Mouse (Mus musculus): ENCODE results near the gene Dpp4. TPM values are rescaled to one million over a fixed set of nuclear protein-coding genes. Genes with fewer than 3 reads are reported as not detected.

Gene Dpp4
- polyA plus RNA-seq, 1 experiment from 2014 or later: 56.0 TPM

GRCm38 (mm10) chr2:62425941-62426340 lies 13.9 kb upstream of the Dpp4 start:
- TF ChIP-seq CTCF (IDR thresholded peaks at IDR 0.05; ENCODE audit: low read depth): no peak
- ATAC-seq: no peak
- no peaks in the 10 kb centered on the region for H3K9me3 ChIP-seq (ENCODE audit: control insufficient read depth)
- no peak overlapping the region for H3K9ac ChIP-seq (ENCODE audit: low read depth, low read length)
- H3K4me1 ChIP-seq (replicated peaks; ENCODE audit: control insufficient read depth, insufficient read depth, low read length): no peaks in the 10 kb centered on the region
- 91% methylated on average over 3 of the region's 3 CpGs for WGBS
- no peak overlapping the region for H3K27ac ChIP-seq (ENCODE audit: low read depth, low read length)
- no peak overlapping the region for H3K4me3 ChIP-seq (ENCODE audit: low read depth, low read length)
- no peaks in the 10 kb centered on the region for H3K27me3 ChIP-seq (replicated peaks; ENCODE audit: control insufficient read depth, insufficient read depth, low read length)
- no peaks in the 10 kb centered on the region for H3K36me3 ChIP-seq (ENCODE audit: control insufficient read depth, insufficient read depth)
- H3K4me2 ChIP-seq (replicated peaks; ENCODE audit: low read depth): no peak overlapping the region

DNA sequence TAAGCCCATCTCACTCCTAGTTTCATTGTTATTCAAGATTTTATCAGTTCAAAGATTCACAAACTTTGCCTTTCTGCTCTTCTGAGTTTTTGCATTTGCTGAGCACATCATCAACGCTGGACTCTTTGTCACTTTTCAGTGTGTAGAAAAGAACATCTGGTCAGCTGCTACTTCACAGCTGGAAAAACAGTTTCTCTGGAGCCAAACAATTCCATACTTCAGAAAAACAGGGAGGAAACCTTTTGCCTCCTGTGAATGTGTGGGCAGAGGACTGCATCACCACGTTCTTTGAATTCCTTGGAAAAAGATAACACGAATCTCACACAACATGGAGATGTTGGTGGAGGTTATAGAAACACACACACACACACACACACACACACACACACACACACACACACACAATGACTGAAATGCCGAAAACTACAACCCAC lies 11.3 kb upstream of the Dpp4 start:
- Histone ChIP-seq H3K27ac (ENCODE audit: low read depth, low read length) (no peak overlapping the region), H3K36me3 (ENCODE audit: control insufficient read depth, insufficient read depth) (no peaks in the 10 kb centered on the region), H3K4me1 (replicated peaks; ENCODE audit: control insufficient read depth, insufficient read depth, low read length) (no peaks in the 10 kb centered on the region), H3K9ac (ENCODE audit: low read depth, low read length) (no peak overlapping the region), H3K4me3 (ENCODE audit: low read depth, low read length) (no peak overlapping the region), H3K4me2 (replicated peaks; ENCODE audit: low read depth) (no peak overlapping the region), H3K9me3 (ENCODE audit: control insufficient read depth) (no peaks in the 10 kb centered on the region), H3K27me3 (replicated peaks; ENCODE audit: control insufficient read depth, insufficient read depth, low read length) (no peaks in the 10 kb centered on the region)
- 46% methylated on average over 4 of the region's 4 CpGs for WGBS
- TF ChIP-seq CTCF (IDR thresholded peaks at IDR 0.05; ENCODE audit: low read depth): no peak
- no peak for ATAC-seq

- H3K27me3 ChIP-seq (replicated peaks; ENCODE audit: control insufficient read depth, insufficient read depth, low read length): no peaks in the 10 kb centered on the region
- H3K36me3 ChIP-seq (ENCODE audit: control insufficient read depth, insufficient read depth): no peaks in the 10 kb centered on the region
- TF ChIP-seq CTCF (IDR thresholded peaks at IDR 0.05; ENCODE audit: low read depth): no peak
- WGBS: 78% methylated on average over 6 of the region's 6 CpGs
- no peak overlapping the region for H3K4me2 ChIP-seq (replicated peaks; ENCODE audit: low read depth)
- H3K4me1 ChIP-seq (replicated peaks; ENCODE audit: control insufficient read depth, insufficient read depth, low read length): no peaks in the 10 kb centered on the region
- no peak overlapping the region for H3K9ac ChIP-seq (ENCODE audit: low read depth, low read length)
- H3K4me3 ChIP-seq (ENCODE audit: low read depth, low read length): no peak overlapping the region
- H3K9me3 ChIP-seq (ENCODE audit: control insufficient read depth): no peaks in the 10 kb centered on the region
- ATAC-seq: no peak
- no peak overlapping the region for H3K27ac ChIP-seq (ENCODE audit: low read depth, low read length)
Measured at GRCm38 (mm10) chr2:62422515-62423342, 10.7 kb upstream of the Dpp4 start.

GRCm38 (mm10) chr2:62421229-62421628 lies 9.2 kb upstream of the Dpp4 start:
- H3K36me3 ChIP-seq (ENCODE audit: control insufficient read depth, insufficient read depth): no peaks in the 10 kb centered on the region
- no peak overlapping the region for H3K4me3 ChIP-seq (ENCODE audit: low read depth, low read length)
- no peak overlapping the region for H3K27ac ChIP-seq (ENCODE audit: low read depth, low read length)
- no peak overlapping the region for H3K4me2 ChIP-seq (replicated peaks; ENCODE audit: low read depth)
- H3K9ac ChIP-seq (ENCODE audit: low read depth, low read length): no peak overlapping the region
- H3K4me1 ChIP-seq (replicated peaks; ENCODE audit: control insufficient read depth, insufficient read depth, low read length): 0 out of 2 replicates have a peak, but pooled peaks cover 5% of the 10 kb centered on the region
- no peaks in the 10 kb centered on the region for H3K27me3 ChIP-seq (replicated peaks; ENCODE audit: control insufficient read depth, insufficient read depth, low read length)
- WGBS: 94% methylated on average over 4 of the region's 4 CpGs
- TF ChIP-seq CTCF (IDR thresholded peaks at IDR 0.05; ENCODE audit: low read depth): no peak
- ATAC-seq: no peak
- H3K9me3 ChIP-seq (ENCODE audit: control insufficient read depth): no peaks in the 10 kb centered on the region

DNA sequence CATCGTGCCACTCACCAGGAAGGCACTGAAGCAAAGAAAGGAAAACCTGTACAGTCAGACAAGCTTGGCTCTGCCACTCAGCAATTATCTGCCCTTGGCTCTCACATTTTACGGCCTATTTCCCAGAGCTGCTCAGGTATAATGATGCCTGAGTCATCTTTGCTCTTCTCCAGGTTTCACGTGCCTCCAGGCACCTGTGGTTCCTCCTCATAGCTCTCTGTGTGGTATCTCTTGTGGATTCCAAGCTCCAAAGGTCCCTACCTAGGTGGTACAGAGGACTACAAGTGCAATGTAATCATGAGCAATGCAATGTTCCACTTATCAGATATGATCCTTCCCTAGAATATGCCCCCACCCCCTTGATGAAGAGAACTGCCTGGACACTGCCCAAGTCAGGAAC lies 8.0 kb upstream of the Dpp4 start:
- Histone ChIP-seq H3K36me3 (ENCODE audit: control insufficient read depth, insufficient read depth) (no peaks in the 10 kb centered on the region), H3K4me1 (replicated peaks; ENCODE audit: control insufficient read depth, insufficient read depth, low read length) (0 out of 2 replicates have a peak, but pooled peaks cover 5% of the 10 kb centered on the region), H3K4me2 (replicated peaks; ENCODE audit: low read depth) (no peak overlapping the region), H3K27ac (ENCODE audit: low read depth, low read length) (no peak overlapping the region), H3K9me3 (ENCODE audit: control insufficient read depth) (no peaks in the 10 kb centered on the region), H3K4me3 (ENCODE audit: low read depth, low read length) (no peak overlapping the region), H3K9ac (ENCODE audit: low read depth, low read length) (no peak overlapping the region), H3K27me3 (replicated peaks; ENCODE audit: control insufficient read depth, insufficient read depth, low read length) (no peaks in the 10 kb centered on the region)
- peak; percentile 96 for ATAC-seq
- 43% methylated on average over 3 of the region's 3 CpGs for WGBS
- TF ChIP-seq CTCF (IDR thresholded peaks at IDR 0.05; ENCODE audit: low read depth): no peak

- TF ChIP-seq CTCF (IDR thresholded peaks at IDR 0.05; ENCODE audit: low read depth): no peak
- H3K36me3 ChIP-seq (ENCODE audit: control insufficient read depth, insufficient read depth): no peaks in the 10 kb centered on the region
- H3K27ac ChIP-seq (ENCODE audit: low read depth, low read length): no peak overlapping the region
- no peak overlapping the region for H3K4me2 ChIP-seq (replicated peaks; ENCODE audit: low read depth)
- no peaks in the 10 kb centered on the region for H3K9me3 ChIP-seq (ENCODE audit: control insufficient read depth)
- WGBS: 65% methylated on average over 1 of the region's 1 CpGs
- no peak overlapping the region for H3K4me3 ChIP-seq (ENCODE audit: low read depth, low read length)
- no peaks in the 10 kb centered on the region for H3K27me3 ChIP-seq (replicated peaks; ENCODE audit: control insufficient read depth, insufficient read depth, low read length)
- 0 out of 2 replicates have a peak, but pooled peaks cover 5% of the 10 kb centered on the region for H3K4me1 ChIP-seq (replicated peaks; ENCODE audit: control insufficient read depth, insufficient read depth, low read length)
- no peak overlapping the region for H3K9ac ChIP-seq (ENCODE audit: low read depth, low read length)
- no peak for ATAC-seq
Measured at GRCm38 (mm10) chr2:62417233-62417632, 5.2 kb upstream of the Dpp4 start.
